Mouse (Mus musculus) retina, postnatal 7 days (tissue): ENCODE data around the gene Adamts10.

Experiments used
- DNase-seq: peaks from one replicate; pipeline ENCODE4 v3.0.0-alpha.2; 2012; ENCODE audit warnings: low read depth, low spot score

Adamts10 gene

DNA sequence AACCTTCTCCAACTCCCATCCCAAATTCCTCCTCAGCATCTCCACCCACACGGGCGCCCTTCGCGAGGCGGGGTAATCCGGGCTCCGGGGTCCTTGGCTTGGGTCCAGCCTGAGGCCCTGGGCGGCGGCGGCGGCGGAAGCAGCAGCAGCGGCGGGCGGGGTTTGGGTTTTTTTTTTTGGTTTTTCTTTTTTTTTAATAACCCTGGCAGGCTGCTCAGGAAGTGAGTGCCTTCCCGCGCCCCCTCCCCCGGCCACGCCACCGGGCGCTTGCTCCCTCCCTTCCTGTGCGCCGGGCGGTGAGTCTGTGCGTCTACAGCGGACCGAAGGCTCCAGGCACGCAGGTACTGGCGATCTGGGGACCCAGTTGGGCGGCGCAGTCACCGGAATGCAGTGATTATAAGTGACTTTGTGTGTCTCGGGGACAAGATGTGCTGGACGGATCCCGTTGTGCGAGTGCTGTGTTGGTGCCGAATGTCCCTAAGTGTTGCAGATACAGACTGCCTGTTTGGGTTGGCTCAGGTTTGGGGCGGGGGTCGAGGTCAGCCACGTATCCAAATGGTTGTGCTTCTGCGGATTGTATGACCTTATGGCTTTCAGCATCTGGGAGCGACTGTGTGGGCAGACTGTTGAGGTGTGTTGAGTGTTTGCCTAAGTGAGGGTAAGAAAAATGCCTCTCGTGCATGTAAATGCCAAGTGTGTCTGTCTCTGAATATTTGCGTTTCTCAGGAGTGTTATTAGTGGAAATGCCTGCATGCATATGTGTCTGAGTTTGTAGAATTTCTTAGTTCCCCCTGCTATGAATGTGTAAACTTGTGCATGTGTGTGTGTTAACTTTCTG, at the start of gene Adamts10:
Gene Adamts10, plus strand, starts transcription at position 287 of the 838 bp plus-strand sequence.
- DNase-seq: peak; percentile 29

DNA sequence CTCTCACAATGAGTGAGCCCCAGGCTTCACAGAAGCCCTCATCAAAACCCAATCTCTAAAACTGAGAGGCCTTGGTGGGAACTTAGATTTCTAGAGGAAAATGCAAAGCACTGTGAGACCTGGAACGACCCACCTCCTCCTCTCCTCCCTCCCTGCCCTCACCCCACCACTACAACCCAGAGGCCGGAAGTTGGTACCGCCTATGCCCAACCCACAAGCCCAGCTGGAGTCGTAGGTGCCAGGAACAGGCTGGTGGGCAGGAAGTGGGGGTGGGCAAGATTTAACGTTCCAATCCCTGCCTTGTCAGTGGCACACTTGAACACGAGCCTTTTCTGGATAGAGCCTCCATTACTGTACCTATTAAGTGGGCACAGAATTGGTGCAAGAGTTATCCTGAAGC, 40.0 kb upstream of the Adamts10 start:
- DNase-seq: no peak

DNA sequence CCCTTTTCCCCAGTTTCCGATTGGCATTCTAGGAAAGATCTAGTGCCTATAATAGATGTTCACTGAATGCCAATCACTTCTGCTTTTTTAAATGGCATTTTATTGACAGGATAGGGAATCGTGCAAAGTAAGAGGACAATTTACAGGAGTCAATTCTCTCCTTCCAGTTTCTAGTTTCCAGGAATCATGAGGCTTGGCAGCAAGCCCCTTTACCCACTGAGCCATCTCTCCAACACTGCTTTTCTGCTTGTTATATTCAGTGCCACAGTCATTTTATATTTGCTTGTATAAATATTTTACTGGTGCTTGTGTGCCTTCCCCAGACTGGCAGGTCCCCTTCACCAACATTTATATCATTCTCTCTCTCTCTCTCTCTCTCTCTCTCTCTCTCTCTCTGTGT, 36.8 kb upstream of the Adamts10 start:
- DNase-seq: no peak

DNA sequence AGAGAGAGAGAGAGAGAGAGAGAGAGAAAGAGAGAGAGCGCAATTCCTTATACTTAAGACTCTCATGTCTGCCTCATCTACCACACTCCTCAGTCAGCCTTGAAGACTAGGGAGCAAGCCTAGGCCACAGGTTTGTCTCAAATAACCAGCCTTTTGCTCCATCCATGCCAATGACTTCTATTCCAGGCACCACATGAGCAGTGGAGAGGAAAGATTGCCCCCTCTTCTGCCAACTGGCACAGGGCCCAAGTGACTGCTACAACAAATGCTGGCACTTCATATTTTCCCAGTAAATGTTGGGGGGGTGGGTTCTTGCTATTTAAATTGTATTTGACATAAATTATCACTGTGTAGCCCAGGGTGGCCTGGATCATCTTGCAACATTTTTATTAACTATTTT, 36.4 kb upstream of the Adamts10 start:
- DNase-seq: no peak

DNA sequence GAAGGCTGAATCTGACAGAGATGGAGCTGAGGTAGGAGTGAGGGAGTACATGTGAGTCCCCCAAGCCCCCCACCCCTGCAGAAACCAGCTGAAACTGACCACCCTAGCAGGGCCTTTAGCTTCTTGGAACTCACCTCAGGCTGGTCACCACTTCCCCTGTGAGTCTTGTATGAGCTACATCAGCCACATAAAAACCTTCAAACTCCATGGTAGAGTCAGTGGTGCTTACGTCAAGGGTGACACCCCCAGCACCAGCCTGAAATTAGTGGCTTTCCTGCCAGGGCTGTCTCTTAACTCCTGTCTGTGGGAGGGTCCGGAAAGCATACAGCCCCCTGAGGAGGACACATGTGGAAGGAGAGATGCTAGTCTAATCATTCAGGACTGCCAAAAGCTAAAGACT, 32.6 kb upstream of the Adamts10 start:
- DNase-seq: no peak

DNA sequence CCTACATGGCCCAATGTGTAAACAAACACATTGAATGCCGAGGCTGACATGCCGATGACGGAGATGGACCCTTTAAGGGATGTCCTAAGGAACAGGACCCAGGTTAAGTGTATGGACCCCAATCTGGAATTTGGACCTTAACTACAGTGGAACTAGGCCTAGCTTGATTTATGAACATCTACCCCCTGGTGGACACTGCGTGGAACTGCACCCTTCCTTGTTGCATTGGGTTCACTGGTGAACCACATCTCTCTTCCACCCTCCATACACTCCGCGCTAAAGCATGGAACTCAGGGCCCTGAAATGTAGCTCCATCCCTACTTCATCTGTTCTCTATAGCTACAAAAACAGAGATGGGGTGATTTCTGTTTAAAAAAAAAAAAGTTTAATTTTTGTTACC, 30.9 kb upstream of the Adamts10 start:
- peak; percentile 9 for DNase-seq

DNA sequence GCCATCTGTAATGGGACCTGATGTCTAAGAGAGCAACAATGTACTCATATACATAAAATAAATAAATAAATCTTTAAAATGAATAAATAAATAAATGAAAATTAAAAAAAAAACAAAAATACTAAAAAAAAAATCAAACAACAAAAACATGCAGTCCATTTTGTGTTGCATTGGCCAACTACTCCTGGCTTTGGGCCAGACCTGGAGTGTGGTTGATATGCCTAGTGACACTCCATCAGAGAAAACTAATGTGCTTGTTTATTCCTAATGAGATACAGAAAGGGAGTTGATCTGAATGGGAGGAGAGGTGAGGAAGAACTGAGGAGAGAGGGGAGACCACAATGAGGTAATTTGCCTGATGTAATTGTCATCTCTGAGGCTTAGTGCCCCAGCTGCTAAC, 29.4 kb upstream of the Adamts10 start:
- no peak for DNase-seq

DNA sequence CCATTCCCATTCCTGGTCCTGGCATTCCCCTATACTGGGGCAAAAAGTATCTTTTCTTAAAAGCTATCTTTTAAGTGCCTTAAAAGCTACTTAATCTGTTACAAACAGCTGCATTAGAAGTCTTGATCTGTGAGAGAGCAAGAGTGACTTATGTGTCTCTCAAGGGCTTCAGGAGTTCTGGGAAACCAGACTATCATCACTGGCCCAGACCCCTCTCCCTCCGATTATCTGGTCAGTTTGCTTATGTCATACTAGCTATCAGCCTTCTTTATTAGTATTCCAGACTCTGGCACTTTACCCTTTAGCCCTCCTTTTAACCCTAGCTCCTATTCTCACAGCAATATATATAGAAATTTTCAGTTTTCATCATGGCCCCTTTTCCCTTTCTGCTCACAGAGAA, 25.1 kb upstream of the Adamts10 start:
- no peak for DNase-seq

DNA sequence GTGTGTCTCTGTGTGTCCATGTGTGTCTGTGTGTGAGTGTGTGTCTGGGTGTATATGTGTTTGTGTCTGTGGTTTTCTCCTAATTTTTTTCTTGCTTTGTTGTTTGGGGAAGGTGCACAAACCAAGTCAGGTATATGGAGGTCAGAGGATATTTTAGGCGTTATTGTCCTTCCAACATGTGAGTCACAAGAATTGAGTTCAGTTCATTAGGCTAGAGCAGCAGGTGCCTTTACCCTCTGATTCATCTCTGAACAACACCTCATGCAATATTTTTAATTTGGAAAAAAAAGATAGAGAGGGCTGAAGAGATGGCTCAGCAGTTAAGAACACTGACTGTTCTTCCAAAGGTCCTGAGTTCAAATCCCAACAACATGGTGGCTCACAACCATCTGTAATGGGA, 15.6 kb upstream of the Adamts10 start:
- no peak for DNase-seq

DNA sequence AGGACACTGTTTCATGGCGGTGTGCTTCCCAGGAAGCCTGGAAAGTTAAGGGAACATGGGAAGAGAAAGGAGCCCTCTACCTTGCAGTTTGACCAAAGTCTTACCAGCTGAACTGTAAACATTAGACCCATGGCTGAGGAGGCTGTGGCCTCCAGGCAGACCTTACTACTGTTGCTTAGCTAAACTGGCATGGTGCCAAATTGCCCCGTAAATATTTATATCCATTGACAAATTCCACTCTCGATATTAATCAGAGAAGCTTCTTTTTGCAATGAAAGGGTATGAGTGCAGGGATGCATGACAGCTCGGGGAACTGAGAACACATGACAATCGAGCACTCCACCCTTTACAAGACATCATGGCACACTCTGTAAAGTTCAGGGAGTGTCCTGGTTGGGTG, 13.8 kb upstream of the Adamts10 start:
- no peak for DNase-seq

DNA sequence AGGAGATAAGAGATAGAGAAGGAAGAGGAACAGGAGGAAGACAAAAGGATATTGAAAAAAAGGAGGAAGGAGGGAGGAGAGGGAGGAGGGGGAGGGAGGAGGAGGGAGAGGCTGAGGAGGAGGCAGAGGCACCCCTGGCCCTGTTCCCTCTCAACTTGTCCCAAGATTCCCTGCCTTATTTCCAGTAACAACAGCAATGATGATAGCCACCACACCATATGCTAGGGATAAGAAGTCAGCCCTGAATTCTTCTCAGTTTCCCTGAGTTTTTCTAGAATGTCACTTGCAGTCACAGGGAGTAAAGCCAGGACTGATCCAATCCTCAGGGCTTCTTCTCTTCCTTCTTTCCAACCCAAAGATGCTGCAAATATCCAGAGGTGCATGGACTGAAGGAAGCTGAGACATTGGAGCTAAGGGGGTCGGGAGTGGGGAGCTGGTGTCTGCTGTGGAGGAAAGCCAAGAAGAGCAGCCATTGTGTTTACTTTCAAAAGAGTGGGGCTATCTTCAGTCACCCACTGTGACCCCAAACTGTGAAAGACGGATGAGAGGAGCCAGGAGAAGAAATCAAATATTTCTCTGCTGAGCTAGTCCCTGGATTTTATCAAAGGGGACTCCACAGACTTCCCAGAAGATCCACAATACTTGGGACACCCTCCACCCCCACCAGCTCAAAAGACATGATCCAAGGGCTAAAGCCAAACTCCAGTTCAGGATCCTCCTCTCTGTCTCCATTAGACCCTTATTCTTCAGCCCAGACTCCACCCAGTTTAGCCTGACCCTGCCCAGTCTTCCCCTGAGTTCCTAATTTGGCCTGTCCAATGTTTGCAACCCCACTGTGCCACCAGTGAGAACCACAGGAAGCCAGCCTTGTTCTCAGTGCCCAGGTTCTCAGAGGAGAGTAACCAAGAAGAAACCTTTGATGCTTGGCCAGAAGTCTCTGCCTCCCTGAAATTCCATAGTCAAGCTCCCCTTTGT, 11.3 kb upstream of the Adamts10 start:
- DNase-seq: no peak

DNA sequence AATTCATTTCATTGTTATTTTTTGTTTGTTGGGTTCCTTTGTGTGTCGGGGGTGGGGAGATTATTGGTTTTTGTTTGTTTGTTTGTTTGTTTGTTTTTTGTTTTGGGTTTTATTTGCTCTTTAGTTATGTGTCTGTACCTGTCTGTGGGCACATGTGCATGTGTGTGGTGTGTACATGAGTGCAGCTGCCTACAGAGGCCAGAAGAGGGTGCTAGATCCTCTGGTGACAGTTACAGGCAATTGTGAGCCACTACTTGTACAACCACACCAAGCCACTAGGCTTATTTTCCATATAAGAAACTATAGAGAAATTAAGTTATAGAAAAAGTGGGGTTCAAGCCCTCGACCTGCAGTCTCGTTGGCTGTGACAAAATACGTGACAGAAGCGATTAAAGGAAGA, 10.1 kb upstream of the Adamts10 start:
- no peak for DNase-seq

DNA sequence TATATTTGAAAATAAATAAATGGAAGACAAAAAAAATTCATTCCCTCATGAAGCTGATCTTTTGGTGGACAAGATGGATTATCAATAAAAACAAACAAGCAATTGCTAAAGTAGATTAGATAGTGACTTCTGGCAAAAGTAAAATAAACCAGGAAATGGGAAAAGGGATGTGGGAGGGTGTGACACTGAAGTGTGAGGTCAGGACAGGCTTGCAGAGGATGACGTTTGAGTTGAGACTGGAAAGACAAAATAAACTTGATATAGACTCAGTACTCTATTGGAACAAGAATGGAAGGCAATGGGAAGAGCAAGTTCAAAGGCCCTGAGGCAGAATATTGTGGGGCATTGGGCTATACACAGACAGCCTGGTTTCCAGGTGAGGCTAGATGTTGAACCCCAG, 3.6 kb upstream of the Adamts10 start:
- no peak for DNase-seq

DNA sequence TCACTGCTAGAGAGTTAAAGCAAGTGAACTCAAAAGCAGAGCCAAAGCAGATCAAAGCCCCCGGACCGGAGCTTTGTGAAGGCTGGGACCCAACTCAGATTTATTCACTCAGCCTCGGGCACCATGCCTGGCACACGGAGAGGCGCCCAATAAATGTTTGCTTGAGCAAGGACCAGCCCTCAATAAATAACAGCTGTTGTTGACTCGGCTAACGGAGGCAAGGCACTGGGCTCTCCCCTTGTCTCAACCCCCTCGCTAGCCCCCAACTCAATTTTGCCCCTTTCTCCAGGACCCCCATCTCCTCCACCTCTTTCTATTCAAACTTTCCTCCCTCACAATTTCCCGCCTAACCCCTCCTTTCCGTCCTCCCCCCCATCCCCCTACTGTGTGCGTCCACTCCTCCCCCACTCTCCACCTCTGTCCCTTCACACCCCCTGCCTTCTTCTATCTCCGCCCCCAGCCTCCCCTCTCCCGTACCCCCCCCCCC, 530 bp upstream of the Adamts10 start:
- DNase-seq: no peak

DNA sequence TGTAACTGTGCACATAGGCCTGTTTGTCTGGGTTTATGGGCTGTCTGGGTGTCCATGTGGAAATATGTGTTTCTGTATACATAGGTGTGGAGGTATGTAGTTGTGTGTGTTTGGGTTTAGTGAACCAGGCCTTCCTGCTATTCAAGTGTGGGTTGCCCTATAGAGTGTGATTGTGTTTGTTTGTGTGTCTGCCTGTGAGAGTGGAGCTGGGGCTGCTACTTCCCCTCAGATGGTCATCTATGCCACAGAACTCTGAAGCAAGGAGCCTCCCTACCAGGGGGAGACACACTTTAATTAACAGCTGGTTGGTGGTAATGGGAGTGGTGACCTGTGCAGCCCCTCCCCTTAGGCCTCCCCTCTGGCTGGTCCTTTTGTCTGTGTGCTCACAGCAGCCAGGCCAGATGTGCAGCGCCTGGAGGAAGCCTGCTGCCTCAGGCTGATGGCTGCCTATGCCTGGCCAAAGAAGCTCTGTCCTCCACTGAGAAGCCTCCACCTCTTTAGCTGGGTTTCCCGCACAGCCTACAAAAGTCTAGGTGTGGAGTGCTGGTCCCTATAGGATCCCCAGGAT, 886 bp downstream of the Adamts10 start:
- no peak for DNase-seq

DNA sequence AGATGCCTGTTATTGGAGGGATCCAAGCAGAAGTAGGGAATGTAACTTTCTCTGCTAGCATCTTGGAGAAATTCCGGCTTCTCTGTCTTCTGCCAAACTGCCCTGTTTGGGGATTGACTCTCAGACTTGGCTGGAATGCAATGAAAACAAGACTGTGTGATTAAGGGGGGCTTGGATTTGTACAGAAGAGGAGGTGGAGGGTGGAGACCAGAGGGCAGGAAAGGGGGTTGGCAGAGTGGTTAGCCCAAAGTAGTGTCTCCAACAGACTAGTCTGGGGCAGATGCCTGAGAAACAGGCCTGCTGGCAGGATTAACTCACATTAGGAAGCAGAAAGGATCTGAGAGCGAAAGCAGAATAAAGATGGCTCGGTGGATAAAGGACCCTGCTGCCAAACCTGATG, 2.5 kb downstream of the Adamts10 start:
- DNase-seq: no peak

DNA sequence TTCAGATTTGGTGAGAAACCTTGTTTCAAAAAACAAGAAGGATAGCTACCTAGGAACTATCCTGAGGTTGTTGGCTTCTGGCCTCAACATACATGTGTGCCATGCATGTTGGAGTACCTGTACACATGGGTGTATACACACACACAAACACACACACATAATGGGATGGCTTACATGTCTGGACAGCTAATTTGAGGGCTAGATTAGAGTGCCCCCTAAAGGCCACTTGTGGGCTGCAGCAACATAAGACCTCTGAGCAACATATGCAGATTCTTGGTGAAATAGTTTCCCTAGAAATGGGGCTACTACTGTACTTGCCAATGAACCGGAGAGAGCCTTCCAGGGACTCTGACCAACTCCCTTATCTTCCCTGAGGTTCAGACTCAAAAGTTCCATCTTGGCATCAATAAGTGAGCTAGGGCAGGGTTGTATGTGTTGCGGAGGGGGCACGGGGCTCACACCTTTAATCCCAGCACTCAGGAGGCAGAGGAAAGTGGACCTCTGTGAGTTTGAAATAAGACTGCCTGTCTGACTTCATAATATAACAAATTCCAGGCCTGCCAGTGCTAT, 15.2 kb downstream of the Adamts10 start:
- no peak for DNase-seq

DNA sequence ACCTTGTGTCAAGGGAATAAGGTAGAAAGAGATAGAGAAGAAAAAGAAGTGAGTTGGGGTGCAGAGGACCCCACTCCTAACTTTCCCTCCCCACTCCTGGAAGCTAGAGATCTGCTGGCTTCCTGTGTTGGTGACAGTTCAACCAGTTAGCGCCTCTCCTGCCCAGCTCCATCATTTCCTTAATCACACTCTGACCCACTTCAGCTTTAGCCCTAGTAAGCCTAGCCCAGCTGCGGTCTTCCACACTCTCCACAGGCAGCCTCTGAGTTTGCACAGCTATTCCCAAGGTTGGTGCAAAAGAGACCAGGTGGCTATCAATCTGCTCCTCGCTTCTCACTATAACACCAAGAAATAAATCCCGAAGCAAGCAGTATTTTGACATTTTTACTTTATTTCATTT, 15.9 kb downstream of the Adamts10 start:
- DNase-seq: no peak

DNA sequence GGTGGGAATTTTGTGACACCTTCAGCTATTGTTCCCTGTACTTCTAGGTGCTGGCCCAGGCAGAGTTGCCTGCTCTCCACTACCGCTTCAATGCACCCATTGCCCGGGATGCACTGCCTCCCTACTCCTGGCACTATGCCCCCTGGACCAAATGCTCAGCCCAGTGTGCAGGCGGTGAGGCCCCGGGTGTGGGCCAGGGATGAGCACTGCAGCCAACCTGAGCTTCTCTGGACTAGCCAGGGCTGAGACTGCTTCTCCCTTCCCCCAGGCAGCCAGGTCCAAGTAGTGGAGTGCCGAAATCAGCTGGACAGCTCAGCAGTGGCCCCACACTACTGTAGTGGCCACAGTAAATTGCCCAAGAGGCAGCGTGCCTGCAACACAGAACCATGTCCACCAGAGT, 25.2 kb downstream of the Adamts10 start:
- DNase-seq: no peak

DNA sequence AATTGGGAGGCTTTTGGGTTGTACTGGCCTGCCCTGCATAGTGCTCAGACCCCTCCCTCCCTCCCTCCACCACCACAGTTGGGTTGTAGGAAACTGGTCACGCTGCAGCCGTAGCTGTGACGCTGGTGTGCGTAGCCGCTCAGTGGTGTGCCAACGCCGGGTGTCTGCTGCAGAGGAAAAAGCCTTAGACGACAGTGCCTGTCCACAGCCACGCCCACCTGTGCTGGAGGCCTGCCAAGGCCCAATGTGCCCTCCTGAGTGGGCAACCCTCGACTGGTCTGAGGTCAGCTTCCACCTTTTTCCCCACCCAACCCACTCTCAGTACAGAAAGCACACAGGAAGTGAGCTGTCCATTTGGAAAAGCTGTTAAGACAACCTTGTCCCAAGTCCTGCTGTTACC, 26.4 kb downstream of the Adamts10 start:
- DNase-seq: no peak

DNA sequence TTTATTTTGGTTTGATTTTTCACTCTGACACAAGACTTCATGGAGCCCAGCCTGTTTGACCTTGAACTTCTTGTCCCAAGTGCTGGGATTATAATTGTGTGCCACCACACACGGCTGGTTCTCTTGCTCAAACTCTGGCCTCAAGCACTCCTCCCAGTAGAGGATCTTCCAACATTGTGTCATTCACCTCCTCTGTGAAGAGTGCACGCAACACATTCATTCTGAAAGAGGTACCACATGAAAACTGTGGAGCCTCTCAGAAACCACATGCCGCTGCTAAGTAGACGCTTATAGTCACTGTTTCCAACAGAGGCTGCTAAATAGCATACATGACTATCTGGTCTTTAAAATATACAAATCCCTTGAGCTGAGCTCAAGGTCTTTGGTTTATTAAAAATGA, 28.1 kb downstream of the Adamts10 start:
- no peak for DNase-seq

DNA sequence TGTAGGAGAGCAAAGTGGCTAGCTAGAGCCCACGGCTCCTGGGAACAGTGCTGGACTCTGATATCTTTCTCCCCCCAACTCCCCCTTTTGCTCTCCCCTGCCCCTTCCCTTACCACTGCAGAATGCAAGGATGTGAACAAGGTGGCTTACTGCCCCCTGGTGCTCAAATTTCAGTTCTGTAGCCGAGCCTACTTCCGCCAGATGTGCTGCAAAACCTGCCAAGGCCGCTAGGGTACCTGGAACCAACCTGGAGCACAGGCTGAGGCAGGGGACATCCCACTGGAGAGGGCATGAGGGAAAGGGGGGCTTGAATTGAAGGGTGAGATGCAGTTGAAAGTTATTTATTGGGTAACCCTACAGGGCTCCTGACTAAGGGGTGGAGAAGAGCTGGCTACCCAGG, 29.0 kb downstream of the Adamts10 start:
- peak; percentile 29 for DNase-seq
